In genomic region chr11:35194826-35195225, GRCm38 (mm10) we compare ENCODE assay signal across 28 mouse cellular contexts.
"Had no signal": no experiment of that assay in that cellular context is flagged by ENCODE, and none has a peak within 500 bp of the region (broad histone marks: within the 10 kb centered on the region; RNA-seq: fewer than 3 reads in every experiment).

No protein-coding gene starts in this region.

- H3K27me3 ChIP-seq: embryonic facial prominence, embryonic 12.5 days; embryonic facial prominence, embryonic 13.5 days; embryonic facial prominence, embryonic 15.5 days; forebrain, embryonic 13.5 days; forebrain, embryonic 15.5 days had no signal

- H3K4me3 ChIP-seq: embryonic facial prominence, embryonic 10.5 days; embryonic facial prominence, embryonic 12.5 days; embryonic facial prominence, embryonic 13.5 days; embryonic facial prominence, embryonic 15.5 days; erythroblast, embryonic 14.5 days; forebrain, embryonic 10.5 days; forebrain, embryonic 12.5 days; forebrain, embryonic 13.5 days; forebrain, embryonic 15.5 days; gastrocnemius, adult 2 months had no signal

- H3K27ac ChIP-seq: embryonic facial prominence, embryonic 10.5 days; embryonic facial prominence, embryonic 12.5 days; embryonic facial prominence, embryonic 13.5 days; embryonic facial prominence, embryonic 15.5 days; forebrain, embryonic 10.5 days; forebrain, embryonic 12.5 days; forebrain, embryonic 13.5 days; forebrain, embryonic 15.5 days; gastrocnemius, adult 2 months had no signal

- H3K4me2 ChIP-seq: embryonic facial prominence, embryonic 12.5 days; embryonic facial prominence, embryonic 13.5 days; embryonic facial prominence, embryonic 15.5 days; forebrain, embryonic 12.5 days; forebrain, embryonic 13.5 days; forebrain, embryonic 15.5 days had no signal

- H3K4me1 ChIP-seq: embryonic facial prominence, embryonic 12.5 days; forebrain, embryonic 12.5 days; forebrain, embryonic 13.5 days had no signal

- DNase-seq: cerebellum, adult 18-20 months; cerebellum, adult 2 months; cerebellum, adult 8-10 months; cerebellum, adult 9-10 months; cerebellum, adult 9-11 months; cerebellum, postnatal 10 days; cerebellum, postnatal 14 days; cerebellum, postnatal 25 days; cerebellum, postnatal 36 days; embryo, embryonic 11 days; forebrain, postnatal 0 days; gastrocnemius, adult 2 months; gastrocnemius, postnatal 10 days; gastrocnemius, postnatal 14 days; gastrocnemius, postnatal 25 days; gastrocnemius, postnatal 36 days; heart, adult 18-20 months had no signal

- ATAC-seq: forebrain, embryonic 13.5 days; forebrain, embryonic 14.5 days; forebrain, embryonic 15.5 days; forebrain, embryonic 16.5 days; forebrain, postnatal 0 days had no signal

- H3K9ac ChIP-seq: embryonic facial prominence, embryonic 12.5 days; embryonic facial prominence, embryonic 13.5 days; embryonic facial prominence, embryonic 15.5 days; forebrain, embryonic 12.5 days; forebrain, embryonic 13.5 days; forebrain, embryonic 15.5 days; forebrain, postnatal 0 days had no signal

- H3K9me3 ChIP-seq: embryonic facial prominence, embryonic 10.5 days; embryonic facial prominence, embryonic 12.5 days; embryonic facial prominence, embryonic 13.5 days; embryonic facial prominence, embryonic 15.5 days; forebrain, embryonic 10.5 days; forebrain, embryonic 12.5 days; forebrain, embryonic 13.5 days; forebrain, embryonic 15.5 days had no signal

- H3K36me3 ChIP-seq: embryonic facial prominence, embryonic 10.5 days; embryonic facial prominence, embryonic 12.5 days; embryonic facial prominence, embryonic 13.5 days; embryonic facial prominence, embryonic 15.5 days; forebrain, embryonic 10.5 days; forebrain, embryonic 12.5 days; forebrain, embryonic 15.5 days had no signal
